Mouse (Mus musculus) CH12.LX (cell line): ENCODE results near the gene Arid5a. TPM values are rescaled to one million over a fixed set of nuclear protein-coding genes. Genes with fewer than 3 reads are reported as not detected.
A peak's percentile ranks its signal among the peaks of the same experiment; 100 is the strongest.

Experiments used
- DNase-seq: peaks from one replicate; pipeline ENCODE4 v3.0.0-alpha.2; 2013; ENCODE audit errors: extremely low read depth
- H3K27ac ChIP-seq: 2 replicates; pipeline ENCODE4 v1.5.1; 2012; ENCODE audit warnings: low read depth, mild to moderate bottlenecking, control low read depth, moderate library complexity; ENCODE audit not compliant: insufficient read depth
- H3K27me3 ChIP-seq: replicated peaks from 2 replicates; pipeline ENCODE3; 2012; ENCODE audit warnings: inconsistent platforms
- H3K36me3 ChIP-seq, 2 experiments: replicated peaks in 1 of 2; 2 replicates each; pipeline versions ENCODE3 to v1.6.1; 2012; ENCODE audit warnings: inconsistent platforms in 1 of 2, low read length in 1 of 2, mild to moderate bottlenecking in 1 of 2, mixed read lengths in 1 of 2, moderate library complexity in 1 of 2; ENCODE audit not compliant: control insufficient read depth in 1 of 2, insufficient read depth in 1 of 2
- H3K4me1 ChIP-seq, 2 experiments: 2 replicates each; pipeline ENCODE4 v1.6.1; 2012; ENCODE audit warnings: inconsistent platforms in 1 of 2, moderate library complexity in 1 of 2; ENCODE audit not compliant: insufficient read depth in 2 of 2, control insufficient read depth in 1 of 2
- H3K4me2 ChIP-seq: 2 replicates; pipeline ENCODE4 v1.6.1; 2012; ENCODE audit warnings: low read depth, mild to moderate bottlenecking, control low read depth; ENCODE audit not compliant: poor library complexity, insufficient read depth, severe bottlenecking
- H3K4me3 ChIP-seq, 3 experiments: fragments of 150-350 bp in 1 of 3; sonication (generic) in 1 of 3; replicated peaks in 1 of 3; 2 replicates each; pipeline versions ENCODE3 to v1.5.1; 2011 to 2012; ENCODE audit warnings: low read depth in 2 of 3, low read length in 2 of 3, mild to moderate bottlenecking in 2 of 3, moderate library complexity in 2 of 3, control low read depth in 1 of 3, improper control_type of control experiment in 1 of 3, inconsistent platforms in 1 of 3, mixed read lengths in 1 of 3; ENCODE audit not compliant: poor library complexity in 1 of 3
- H3K79me2 ChIP-seq: replicated peaks from 2 replicates; pipeline ENCODE4 v1.6.1; 2012; ENCODE audit warnings: mild to moderate bottlenecking, moderate library complexity; ENCODE audit not compliant: control insufficient read depth, poor library complexity, insufficient read depth, severe bottlenecking; ENCODE audit errors: extremely low read depth
- H3K9ac ChIP-seq: 2 replicates; pipeline ENCODE4 v1.6.1; 2012; ENCODE audit warnings: low read depth, mild to moderate bottlenecking, control low read depth, moderate library complexity; ENCODE audit not compliant: insufficient read depth
- H3K9me3 ChIP-seq: replicated peaks from 2 replicates; pipeline ENCODE3; 2012; ENCODE audit warnings: low read length, inconsistent platforms, mixed read lengths
- BHLHE40 ChIP-seq: IDR thresholded peaks from 2 replicates; pipeline ENCODE4 v1.6.1; 2011; ENCODE audit warnings: mild to moderate bottlenecking, low read depth, low read length, improper control_type of control experiment
- CHD2 ChIP-seq: IDR thresholded peaks from 2 replicates; pipeline ENCODE4 v1.6.1; 2011; ENCODE audit warnings: low read length, improper control_type of control experiment
- EP300 ChIP-seq: IDR thresholded peaks from 2 replicates; pipeline ENCODE4 v1.6.1; 2011; ENCODE audit warnings: low read length, improper control_type of control experiment
- ETS1 ChIP-seq: conservative IDR thresholded peaks from 2 replicates; pipeline ENCODE4 v1.6.1; 2012; ENCODE audit warnings: low read depth, mild to moderate bottlenecking, inconsistent platforms, low read length, improper control_type of control experiment, moderate library complexity
- GABPA ChIP-seq: IDR thresholded peaks from 2 replicates; pipeline ENCODE4 v1.6.1; 2012; ENCODE audit warnings: low read depth, low read length, improper control_type of control experiment, inconsistent platforms; ENCODE audit not compliant: insufficient replicate concordance
- HCFC1 ChIP-seq: IDR thresholded peaks from 2 replicates; pipeline ENCODE4 v1.6.1; 2012; ENCODE audit warnings: low read depth, mild to moderate bottlenecking, inconsistent platforms, low read length, improper control_type of control experiment
- IRF4 ChIP-seq: IDR thresholded peaks from 2 replicates; pipeline ENCODE4 v1.6.1; 2014; ENCODE audit warnings: low read depth, mild to moderate bottlenecking, inconsistent platforms, low read length, improper control_type of control experiment
- JUN ChIP-seq: IDR thresholded peaks from 2 replicates; pipeline ENCODE4 v1.6.1; 2011; ENCODE audit warnings: low read depth, mild to moderate bottlenecking, low read length, improper control_type of control experiment, moderate library complexity; ENCODE audit not compliant: insufficient read depth
- JUND ChIP-seq: conservative IDR thresholded peaks from 2 replicates; pipeline ENCODE4 v1.6.1; 2011; ENCODE audit warnings: low read depth, low read length, improper control_type of control experiment
- KAT2A ChIP-seq: IDR thresholded peaks from 2 replicates; pipeline ENCODE4 v1.6.1; 2012; ENCODE audit warnings: low read length, improper control_type of control experiment, inconsistent platforms; ENCODE audit not compliant: insufficient replicate concordance
- MAZ ChIP-seq: IDR thresholded peaks from 2 replicates; pipeline ENCODE4 v1.6.1; 2012; ENCODE audit warnings: low read depth, mild to moderate bottlenecking, inconsistent platforms, low read length, improper control_type of control experiment, moderate library complexity
- MEF2A ChIP-seq: IDR thresholded peaks from 2 replicates; pipeline ENCODE4 v1.6.1; 2014; ENCODE audit warnings: low read depth, mild to moderate bottlenecking, inconsistent platforms, low read length, improper control_type of control experiment, borderline replicate concordance
- MYC ChIP-seq: IDR thresholded peaks from 2 replicates; pipeline ENCODE4 v1.6.1; 2011; ENCODE audit warnings: low read depth, mild to moderate bottlenecking, improper control_type of control experiment, low read length
- NELFE ChIP-seq: IDR thresholded peaks from 2 replicates; pipeline ENCODE4 v1.6.1; 2011; ENCODE audit warnings: low read depth, low read length, improper control_type of control experiment
- POLR2AphosphoS2 ChIP-seq: IDR thresholded peaks from 2 replicates; pipeline ENCODE4 v1.6.1; 2011; ENCODE audit warnings: low read depth, low read length, improper control_type of control experiment
- TCF12 ChIP-seq: IDR thresholded peaks from 2 replicates; pipeline ENCODE4 v1.6.1; 2014; ENCODE audit warnings: low read depth, mild to moderate bottlenecking, inconsistent platforms, low read length, improper control_type of control experiment
- USF1 ChIP-seq: IDR thresholded peaks from 2 replicates; pipeline ENCODE4 v1.6.1; 2014; ENCODE audit warnings: low read depth, mild to moderate bottlenecking, inconsistent platforms, low read length, improper control_type of control experiment
- ZC3H11A ChIP-seq: IDR thresholded peaks from 2 replicates; pipeline ENCODE4 v1.6.1; 2012; ENCODE audit warnings: low read depth, mild to moderate bottlenecking, inconsistent platforms, low read length, improper control_type of control experiment
- ZMIZ1 ChIP-seq: IDR thresholded peaks from 2 replicates; pipeline ENCODE4 v1.6.1; 2012; ENCODE audit warnings: low read depth, mild to moderate bottlenecking, inconsistent platforms, low read length, improper control_type of control experiment
- dilution Hi-C: fragments of 300-500 bp; cut with MboI; formaldehyde crosslinking; loops from 2 replicates; pipeline ENCODE4 v1.14.3; 2020; ENCODE audit warnings: low sequenced_read_pairs; ENCODE audit not compliant: extremely low pct_unique_long_range_greater_than_20kb, extremely low pct_ligation_motif_present
- in situ Hi-C: fragments of 300-500 bp; cut with MboI; formaldehyde crosslinking; loops from 3 replicates; pipeline ENCODE4 v1.14.3; 2019; ENCODE audit warnings: low sequenced_read_pairs, low pct_ligation_motif_present, low pct_unique_long_range_greater_than_20kb, mixed read lengths
- polyA plus RNA-seq: library from polyadenylated mRNA; unstranded; fragments of >175 nt; gene quantifications from 2 replicates; pipeline ENCODE4 v1.2.1, GENCODE M21; 2012; ENCODE audit warnings: low read depth; ENCODE audit not compliant: insufficient read length
- total RNA-seq, 2 experiments: library from RNA; depleted of rRNA; stranded (reverse); fragments of 300-350 nt in 1 of 2; fragments of >200 nt in 1 of 2; gene quantifications; 2 replicates each; pipeline ENCODE4 v1.2.3; 2012 to 2014

Arid5a gene
- total and polyA plus RNA-seq, 3 experiments, result 13.2 to 19.6 (median 17.0) TPM

DNA sequence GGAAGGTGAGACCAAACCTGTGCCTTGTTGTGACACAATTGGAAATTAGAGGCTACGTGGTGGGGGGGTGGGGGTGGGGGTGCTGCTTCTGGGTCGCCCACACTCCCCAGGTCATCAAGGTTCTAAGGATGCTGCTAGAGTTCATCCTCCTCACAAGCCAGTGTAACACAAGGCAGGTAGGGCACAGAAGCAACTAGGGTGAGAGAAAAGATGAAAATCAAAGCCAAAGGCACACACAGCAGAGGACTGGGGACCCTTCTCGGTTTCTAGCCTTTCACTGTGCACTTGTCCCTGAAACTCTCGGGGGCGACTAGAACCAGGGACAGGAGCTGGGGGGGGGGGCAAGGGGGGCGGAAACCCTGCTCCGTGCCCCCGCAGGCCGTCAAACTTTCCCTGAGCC is 4.6 kb upstream of the Arid5a start:
- no peak for TF ChIP-seq USF1
- TF ChIP-seq JUND, result no peak
- no peak for TF ChIP-seq NELFE
- no peak for TF ChIP-seq MEF2A
- H3K27me3 ChIP-seq, result peaks cover 36% of the 10 kb centered on the region

GRCm38 (mm10) chr1:36303381-36304320 is 3.9 kb upstream of the Arid5a start:
- Histone ChIP-seq H3K36me3 (no peaks in the 10 kb centered on the region), H3K27ac (no peak overlapping the region), H3K79me2 (no peaks in the 10 kb centered on the region; the same call in 1 of the 2 replicates)
- TF ChIP-seq HCFC1, result peak; percentile 43
- TF ChIP-seq MYC, result no peak
- TF ChIP-seq, all 38 proteins: peak for 1
- Histone ChIP-seq H3K9me3 (no peaks in the 10 kb centered on the region), H3K4me3 (no peak overlapping the region), H3K9ac (no peak overlapping the region), H3K4me1 (peaks cover 27 to 77% of the 10 kb centered on the region in 2 experiments), H3K27me3 (peaks cover 29% of the 10 kb centered on the region), H3K4me2 (no peak overlapping the region)
- dilution Hi-C loops (no loop called here), in situ Hi-C loops (no loop called here)
- DNase-seq, result no peak

More for the DNA sequence above, 4.6 kb upstream of the Arid5a start:
- peak overlapping the region; percentile 2; the same call in 1 of the 2 replicates for H3K4me2 ChIP-seq
- H3K4me3 ChIP-seq, result no peak overlapping the region
- no peak overlapping the region for H3K9ac ChIP-seq
- H3K9me3 ChIP-seq, result no peaks in the 10 kb centered on the region
- DNase-seq, result no peak
- no peak overlapping the region for H3K27ac ChIP-seq
- H3K36me3 ChIP-seq, result no peaks in the 10 kb centered on the region
- H3K4me1 ChIP-seq, result peaks cover 31 to 81% of the 10 kb centered on the region in 2 experiments
- in situ Hi-C loops, result no loop called here
- dilution Hi-C loops, result no loop called here
- no peaks in the 10 kb centered on the region for H3K79me2 ChIP-seq

DNA sequence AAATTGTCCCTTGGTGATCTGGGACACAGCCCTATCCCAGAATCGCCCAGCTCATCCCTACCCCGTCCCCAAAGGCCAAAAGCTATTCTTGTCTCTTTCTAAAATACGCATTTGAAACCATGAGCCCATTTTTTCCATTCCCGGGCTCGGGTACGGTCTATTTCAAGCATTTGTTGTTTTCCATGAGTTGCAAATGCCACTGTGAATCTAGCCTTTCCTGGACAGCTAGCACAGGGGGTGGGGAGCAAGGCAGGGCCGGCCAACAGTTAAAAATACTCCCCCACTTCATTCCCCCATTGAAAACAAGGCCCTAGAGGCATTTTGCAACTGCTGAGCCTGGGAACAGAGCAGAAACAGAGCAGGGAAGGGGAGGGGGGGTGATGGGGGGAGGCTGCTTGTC is 2.8 kb upstream of the Arid5a start:
- H3K79me2 ChIP-seq, result peaks cover under 1% of the 10 kb centered on the region; the same call in 1 of the 2 replicates
- TF ChIP-seq MEF2A (peak; percentile 98), TCF12 (peak; percentile 41; the same call in 1 of the 2 replicates), EP300 (peak; percentile 71), CHD2 (no peak; the same call in 1 of the 2 replicates), MAZ (peak; percentile 66; the same call in 1 of the 2 replicates), POLR2AphosphoS2 (no peak), KAT2A (no peak), BHLHE40 (peak; percentile 62), ETS1 (peak; percentile 82), IRF4 (peak; percentile 75), GABPA (no peak), JUND (peak; percentile 60; the same call in 1 of the 2 replicates), ZMIZ1 (no peak), JUN (peak; percentile 67), ZC3H11A (no peak)
- H3K4me1 ChIP-seq, result peaks cover 32 to 78% of the 10 kb centered on the region in 2 experiments
- H3K4me3 ChIP-seq, result no peak overlapping the region
- H3K36me3 ChIP-seq, result peaks cover 0 to 4% of the 10 kb centered on the region in 2 experiments
- no peaks in the 10 kb centered on the region for H3K9me3 ChIP-seq
- no peak overlapping the region for H3K27ac ChIP-seq
- H3K9ac ChIP-seq, result no peak overlapping the region
- in situ Hi-C loops (no loop called here), dilution Hi-C loops (no loop called here)
- DNase-seq, result no peak
- H3K27me3 ChIP-seq, result peaks cover 24% of the 10 kb centered on the region
- 0 out of 2 replicates have a peak overlapping the region, but pooled peaks have one; percentile 34 for H3K4me2 ChIP-seq
